Mouse (Mus musculus) telencephalon, adult 2 months (tissue): ENCODE data around the gene Smpd2.

ENCODE experiments used
- DNase-seq: peaks from one replicate; pipeline ENCODE4 v3.0.0-alpha.2; 2011; ENCODE audit warnings: low read depth, low spot score

Smpd2 gene

DNA sequence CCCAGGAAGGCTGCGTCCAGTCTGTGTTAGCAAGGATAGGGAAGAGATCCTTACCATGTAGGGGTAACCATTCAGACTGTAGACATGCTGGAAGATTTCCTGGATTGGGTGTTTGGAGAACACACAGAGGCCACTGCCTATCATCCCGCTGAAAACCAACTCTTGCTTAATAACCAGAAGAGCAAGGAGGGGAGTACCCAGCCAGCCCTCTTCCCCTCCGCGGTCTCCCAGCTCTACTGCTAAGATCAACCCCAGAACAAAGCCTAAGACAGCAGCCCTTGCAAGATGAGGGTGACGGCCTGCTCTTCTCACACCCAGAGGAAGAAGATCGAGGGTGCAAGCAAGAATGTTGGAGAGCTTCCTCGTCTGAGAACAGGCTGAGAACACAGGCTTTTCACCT is 1.3 kb downstream of the Smpd2 start:
- no peak for DNase-seq

DNA sequence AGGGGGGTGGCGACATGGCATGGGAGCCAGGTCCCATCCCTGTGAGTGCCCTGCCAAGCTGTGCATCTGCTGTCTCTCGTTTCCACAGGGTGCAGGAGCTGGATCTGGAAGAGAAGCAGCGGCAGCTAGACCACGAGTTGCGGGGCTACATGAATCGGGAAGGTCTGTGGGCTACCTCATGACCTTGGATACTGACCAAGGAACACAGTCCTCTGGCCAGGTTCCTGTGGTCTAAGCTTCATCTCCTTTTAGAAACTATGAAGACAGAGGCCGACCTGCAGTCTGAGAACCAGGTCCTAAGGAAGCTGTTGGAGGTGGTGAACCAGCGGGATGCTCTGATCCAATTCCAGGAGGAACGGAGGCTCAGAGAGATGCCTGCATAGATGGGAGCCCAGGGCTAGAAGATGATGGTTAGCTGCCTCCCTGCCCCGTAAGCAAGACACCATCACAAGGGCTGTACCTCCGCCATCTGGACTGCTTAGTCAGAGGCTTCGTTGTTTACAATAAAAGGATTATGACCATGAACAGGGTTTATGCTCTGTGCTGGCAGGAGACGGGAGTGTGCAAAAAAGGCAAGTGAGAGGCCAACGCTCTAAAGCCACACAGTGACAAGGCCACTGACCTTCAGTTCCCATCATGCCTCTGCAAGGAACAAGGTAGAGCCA is 3.5 kb downstream of the Smpd2 start:
- DNase-seq = no peak

DNA sequence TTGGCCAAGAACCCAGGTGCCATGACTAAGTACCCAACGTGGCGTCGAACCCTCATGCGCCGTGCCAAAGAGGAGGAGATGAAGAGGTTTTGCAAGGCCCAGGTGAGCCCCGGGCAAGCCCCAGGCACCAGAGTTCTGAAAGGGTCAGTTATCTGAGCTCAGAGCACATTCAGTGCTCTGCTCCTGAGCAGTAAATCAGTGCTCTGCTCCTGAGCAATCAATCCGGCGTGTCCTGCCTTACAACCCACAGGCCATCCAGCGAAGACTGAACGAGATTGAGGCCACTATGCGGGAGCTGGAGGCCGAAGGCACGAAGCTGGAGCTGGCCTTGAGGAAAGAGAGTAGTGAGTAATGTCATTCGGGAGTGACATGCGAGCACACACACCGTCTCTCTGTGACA is 4.4 kb downstream of the Smpd2 start:
- no peak for DNase-seq

DNA sequence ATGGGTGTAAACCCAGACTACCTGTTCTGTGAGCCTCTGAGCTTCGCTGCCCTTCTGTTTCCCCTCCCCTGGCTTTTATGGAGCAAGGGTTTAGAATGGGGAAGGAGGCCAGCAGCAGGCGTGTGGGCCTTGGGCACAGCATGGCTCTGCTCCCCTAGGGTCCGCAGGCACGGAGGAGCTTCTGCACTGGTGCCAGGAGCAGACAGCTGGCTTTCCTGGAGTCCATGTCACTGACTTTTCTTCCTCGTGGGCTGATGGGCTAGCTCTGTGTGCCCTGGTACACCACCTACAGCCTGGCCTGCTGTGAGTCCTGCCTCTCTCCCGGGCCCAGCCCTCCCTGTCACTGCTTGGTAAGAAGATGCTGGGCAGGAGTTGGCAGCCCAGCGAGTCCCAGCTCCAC is 7.7 kb downstream of the Smpd2 start:
- no peak for DNase-seq

DNA sequence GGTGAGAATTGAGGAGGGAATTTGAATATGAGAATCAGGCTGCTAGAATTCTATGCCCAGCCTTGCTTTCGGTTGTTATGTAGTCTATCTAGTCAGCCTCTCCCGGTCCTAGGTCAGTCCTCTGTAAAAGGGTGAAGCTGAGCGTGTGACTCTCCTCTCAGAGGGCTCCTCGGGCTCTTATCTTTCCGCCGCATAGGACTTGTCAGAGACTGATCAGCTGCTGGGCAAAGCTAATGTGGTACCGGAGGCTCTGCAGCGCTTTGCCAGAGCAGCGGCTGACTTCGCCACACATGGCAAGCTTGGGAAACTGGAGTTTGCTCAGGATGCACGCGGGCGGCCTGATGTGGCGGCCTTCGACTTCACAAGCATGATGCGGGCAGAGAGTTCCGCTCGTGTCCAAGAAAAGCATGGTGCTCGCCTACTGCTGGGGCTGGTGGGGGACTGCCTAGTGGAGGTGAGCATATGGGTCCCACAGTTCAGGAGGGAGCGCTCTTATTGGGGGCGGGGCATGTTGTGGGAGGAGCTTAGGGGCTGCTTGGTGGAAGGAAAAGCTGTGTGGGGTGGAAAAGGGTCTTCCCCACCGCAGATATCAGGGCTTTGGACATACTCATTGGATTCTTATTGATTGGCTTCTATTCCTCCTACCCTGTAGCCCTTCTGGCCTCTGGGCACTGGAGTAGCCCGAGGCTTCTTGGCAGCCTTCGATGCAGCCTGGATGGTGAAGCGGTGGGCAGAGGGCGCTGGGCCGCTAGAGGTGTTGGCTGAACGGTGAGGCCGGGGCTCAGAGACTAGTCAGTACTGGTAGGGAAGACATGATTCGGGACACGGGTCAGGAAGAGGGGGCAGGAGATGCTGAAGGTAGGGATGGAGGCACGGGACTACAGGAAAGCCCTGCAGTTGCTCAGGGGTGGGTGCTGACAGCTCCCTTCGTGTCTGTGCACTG is 9.0 kb downstream of the Smpd2 start:
- no peak for DNase-seq

DNA sequence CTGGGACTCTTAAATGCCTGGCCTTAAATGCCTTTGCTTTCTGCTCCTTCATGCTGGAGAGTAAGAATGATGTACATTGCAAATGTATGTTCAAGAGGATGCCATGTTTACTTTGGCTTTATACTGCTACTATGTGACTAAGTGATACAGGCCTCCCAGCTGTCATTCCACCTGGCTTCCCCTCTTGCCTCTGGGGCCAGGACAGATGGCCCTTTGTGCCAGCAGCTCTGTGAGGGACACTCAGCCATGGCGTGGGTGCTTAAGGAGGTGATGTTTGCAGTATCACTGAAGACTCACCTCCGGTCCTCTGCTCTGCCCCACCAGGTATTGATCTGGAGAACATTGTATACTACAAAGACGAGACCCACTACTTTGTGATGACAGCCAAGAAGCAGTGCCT is 10.2 kb downstream of the Smpd2 start:
- no peak for DNase-seq

DNA sequence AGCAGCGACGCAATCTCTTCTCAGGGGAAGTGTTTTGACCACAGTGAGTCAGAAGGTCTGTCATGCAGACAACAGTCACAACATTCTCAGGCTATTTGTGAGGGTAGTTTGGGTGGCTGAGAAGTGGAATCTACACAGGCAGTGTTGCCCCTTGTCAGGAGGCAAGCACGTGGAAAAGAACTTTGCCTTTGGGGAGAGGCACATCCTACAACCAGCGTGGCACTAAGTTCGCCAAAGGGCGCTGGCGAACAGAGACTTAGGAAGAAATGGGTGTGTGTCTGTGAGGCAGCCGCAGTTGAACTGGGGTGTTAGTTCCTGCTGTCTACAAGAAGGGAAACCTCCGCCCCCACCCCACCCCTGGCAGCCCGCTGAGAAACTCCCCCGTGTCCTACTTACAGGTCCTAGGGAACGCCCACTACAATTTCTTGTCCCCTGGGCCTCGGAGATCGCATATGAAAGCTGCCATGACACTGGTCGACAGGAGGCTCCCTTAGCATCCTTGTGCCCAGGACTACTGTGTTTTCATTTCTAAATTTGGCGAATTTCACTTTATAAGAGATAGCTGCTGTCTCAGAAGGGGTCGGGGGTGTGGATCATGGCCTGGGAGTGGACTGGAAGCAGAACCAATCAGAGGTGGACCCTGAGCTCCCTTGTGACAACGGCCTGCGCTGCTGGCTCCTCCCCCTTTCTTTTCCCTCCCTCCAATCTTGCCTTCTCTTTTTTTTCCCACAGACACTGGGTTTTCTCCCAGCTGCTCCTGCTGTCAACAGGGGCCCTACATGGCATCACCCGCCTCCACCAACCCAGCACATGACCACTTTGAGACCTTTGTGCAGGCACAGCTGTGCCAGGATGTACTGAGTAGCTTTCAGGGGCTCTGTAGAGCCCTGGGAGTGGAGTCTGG is 12.6 kb downstream of the Smpd2 start:
- DNase-seq = peak; percentile 23

DNA sequence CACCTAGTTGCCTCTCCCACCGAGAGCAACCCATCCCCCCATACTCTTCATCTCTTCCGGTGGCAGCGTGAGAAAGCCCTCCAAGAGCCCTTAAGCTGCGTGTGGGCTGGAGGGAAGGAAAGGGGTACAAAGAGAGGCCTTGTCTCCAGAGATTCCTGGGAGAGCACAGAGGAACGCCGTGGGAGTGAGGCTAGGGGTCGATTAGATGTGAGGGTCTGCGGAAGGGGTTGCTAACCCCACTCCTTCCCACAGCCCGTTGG is 13.2 kb downstream of the Smpd2 start:
- no peak for DNase-seq

DNA sequence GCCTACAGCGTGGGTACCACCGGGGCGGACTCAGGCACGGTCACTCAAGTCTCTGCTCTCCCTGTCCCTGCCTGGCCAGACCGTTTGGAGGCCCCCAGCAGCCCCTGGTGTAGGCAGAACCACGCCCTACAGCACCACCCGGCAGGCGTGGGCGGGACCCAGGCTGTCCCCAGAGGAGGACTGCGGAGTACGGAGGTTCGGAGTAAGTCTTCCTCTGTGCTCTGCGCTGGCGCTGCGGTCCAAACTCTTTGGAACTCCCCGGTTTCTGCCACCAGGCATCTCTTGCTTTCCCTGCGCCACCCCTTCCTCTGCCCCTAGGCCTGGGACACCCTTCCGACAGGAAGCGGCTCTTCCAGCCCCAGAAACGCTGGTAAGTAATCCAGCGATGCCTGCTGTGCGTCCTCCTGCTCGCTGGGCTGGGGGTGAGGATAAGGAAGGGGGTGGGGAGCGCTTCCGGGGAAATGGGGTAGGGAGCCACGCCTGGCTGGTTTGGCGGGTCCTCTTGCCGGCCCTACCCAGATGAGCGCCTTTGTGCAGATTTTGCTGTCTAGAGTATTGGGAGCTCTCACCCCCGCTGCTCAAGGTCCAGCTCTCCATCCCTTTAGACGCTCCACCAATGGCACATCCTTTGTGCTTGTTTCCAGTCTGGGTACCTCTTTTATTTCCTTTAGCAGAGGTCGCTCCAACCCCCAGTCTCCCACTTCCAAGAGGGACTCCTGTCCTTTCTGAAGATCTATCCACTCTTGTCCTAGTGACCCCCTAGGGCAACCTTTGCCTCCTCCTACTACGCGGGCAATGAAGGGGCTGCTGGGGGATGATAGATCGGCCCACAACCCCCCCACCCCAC is 13.8 kb downstream of the Smpd2 start, which contains the start of gene Mical1:
TSS of gene Mical1 (plus strand) at position 144 of the 847 bp plus-strand sequence.
- DNase-seq = no peak

DNA sequence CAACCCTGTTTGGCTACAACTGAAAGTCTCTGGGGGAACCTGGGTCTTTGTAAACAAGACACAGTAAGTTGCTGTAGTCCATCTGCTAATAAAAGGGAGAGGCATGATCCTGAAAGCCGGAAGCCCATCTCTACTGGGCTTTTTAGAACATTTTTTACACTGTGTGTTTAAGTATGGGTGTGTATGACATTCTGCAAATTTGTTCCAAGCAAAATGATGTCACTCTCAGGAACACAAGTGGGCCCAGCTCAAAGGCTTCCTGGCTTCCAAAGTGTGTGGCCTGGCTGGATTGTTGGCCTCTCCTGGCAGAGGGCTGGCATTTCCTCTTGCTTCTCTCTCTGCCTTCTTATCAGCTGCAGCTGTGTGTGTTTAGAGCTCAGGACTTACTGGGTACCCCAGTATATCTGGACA is 15.2 kb downstream of the Smpd2 start:
- DNase-seq = no peak

DNA sequence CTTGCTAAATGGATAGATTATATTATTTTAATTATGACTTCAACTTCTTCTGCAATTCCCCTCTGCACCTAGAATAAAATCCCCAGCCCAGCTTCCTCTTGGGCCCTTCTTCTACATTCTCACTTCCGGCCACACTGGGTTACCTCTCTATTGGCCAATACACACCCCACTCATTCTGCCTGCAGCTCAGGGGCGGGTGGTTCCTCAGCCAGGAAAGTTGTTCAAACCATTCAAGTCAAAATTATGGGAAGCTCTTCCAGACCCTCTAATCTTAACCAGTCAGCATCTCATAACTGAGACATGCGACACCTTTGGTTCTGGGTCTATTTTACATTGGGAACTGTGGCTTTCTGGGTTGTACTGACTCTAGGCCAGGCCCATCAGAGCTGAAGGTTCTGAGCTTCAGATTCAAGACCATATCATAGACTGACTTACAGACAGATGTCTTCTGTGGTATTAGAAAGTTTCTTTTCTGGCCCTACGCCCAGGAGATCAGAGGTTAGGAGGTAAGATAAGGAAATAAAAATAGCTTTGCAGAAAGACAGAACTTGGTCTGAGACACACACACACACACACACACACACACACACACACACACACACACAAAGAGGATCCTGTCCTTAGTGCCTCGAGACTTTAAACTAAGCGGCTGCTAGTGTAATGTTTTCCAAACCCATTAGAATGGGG is 16.2 kb downstream of the Smpd2 start:
- no peak for DNase-seq

DNA sequence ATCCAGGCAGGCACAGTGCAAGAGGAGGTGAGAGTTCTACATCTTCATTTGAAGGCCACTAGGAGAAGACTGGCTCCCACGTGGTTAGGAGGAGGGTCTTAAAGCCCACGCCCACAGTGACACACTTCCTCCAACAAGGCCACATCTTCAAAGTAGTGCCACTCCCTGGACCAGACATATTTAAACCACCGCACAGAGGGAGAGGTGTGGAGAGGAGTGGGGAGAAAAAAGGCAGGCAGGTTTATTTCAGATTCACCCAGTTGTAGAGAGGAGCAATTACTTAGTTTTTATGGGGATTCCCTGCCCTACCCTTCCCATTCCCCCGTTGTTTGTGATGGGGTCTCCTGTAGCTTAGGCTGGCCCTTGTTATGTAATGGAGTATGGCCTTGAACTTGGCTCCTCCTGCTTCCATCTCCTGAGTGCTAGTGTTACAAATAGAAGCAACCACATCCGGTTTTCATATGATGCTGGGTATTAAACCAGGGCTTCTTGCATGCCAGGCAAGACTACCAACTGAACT is 17.1 kb downstream of the Smpd2 start:
- DNase-seq = no peak

DNA sequence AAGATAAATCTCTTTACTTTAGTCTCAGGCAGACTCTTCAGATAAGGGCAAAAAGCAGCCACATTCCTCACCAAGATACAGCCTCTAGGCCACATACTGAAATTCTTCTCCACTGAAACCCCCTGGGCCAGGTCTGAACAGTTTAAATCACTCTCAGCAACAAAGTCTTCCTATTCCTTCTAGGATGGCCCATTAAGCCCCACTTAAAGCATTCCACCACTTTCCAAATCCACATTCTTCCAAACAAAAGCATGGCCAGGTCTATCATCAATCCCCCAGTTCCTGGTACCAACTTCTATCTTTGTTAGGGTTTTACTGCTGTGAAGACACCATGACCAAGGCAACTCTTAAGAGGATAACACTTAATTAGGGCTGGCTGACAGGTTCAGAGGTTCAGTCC is 17.6 kb downstream of the Smpd2 start:
- DNase-seq = no peak

DNA sequence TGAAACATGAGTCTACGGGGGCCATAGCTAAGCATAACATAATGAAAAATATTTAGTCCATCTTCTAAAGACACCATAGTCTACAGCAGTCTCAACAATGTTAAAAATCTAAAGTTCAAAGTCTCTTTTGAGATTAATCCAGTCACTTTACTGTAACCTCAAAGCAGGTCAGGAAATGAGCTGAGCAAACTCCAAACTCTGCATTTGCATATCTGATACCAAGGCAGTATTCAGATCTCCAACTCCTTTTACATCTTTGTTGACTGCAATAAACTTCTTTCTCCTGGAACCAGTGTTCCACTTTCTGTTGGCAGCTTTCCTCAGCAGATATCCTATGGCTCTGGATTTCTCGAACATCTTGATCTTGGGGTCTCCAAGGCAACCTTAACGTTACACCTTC is 19.5 kb downstream of the Smpd2 start:
- DNase-seq = no peak

DNA sequence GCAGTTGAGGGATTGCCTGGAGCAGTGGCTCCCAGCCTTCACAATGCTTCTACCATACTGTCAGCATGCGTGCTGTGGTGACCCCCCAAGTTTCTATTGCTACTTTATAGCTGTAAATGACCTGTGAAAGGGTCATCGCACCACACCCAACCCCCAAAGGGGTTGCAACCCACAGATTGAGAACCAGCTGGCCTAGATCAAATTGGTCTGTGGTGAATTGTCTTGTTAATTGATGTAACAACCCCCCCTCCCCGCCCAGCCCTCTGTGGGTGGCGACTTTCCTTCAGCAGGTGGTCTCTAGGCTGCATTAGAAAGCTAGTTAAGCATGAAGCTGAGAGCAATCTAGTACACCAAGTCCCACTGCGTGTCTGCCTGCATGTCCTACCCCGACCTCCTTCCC is 22.8 kb downstream of the Smpd2 start:
- no peak for DNase-seq

DNA sequence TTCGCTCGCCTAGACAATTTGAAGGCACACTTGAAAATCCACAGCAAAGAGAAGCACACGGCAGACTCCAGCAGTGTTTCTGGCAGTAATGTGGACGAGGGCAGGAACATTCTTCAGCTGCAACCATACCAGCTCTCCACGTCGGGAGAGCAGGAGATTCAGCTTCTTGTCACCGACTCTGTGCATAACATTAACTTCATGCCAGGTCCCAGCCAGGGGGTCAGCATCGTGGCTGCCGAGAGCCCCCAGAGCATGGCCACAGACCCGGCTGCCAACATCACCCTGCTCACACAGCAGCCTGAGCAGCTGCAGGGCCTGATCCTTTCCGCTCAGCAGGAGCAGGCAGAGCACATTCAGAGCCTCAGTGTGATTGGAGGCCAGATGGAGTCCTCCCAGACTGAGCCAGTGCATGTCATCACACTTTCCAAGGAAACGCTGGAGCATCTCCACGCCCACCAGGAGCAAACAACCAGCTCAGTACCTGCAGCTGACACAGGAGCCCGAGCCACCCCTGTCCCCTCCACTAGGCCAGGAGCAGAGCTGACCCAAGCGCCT is 25.7 kb downstream of the Smpd2 start:
- DNase-seq = no peak

DNA sequence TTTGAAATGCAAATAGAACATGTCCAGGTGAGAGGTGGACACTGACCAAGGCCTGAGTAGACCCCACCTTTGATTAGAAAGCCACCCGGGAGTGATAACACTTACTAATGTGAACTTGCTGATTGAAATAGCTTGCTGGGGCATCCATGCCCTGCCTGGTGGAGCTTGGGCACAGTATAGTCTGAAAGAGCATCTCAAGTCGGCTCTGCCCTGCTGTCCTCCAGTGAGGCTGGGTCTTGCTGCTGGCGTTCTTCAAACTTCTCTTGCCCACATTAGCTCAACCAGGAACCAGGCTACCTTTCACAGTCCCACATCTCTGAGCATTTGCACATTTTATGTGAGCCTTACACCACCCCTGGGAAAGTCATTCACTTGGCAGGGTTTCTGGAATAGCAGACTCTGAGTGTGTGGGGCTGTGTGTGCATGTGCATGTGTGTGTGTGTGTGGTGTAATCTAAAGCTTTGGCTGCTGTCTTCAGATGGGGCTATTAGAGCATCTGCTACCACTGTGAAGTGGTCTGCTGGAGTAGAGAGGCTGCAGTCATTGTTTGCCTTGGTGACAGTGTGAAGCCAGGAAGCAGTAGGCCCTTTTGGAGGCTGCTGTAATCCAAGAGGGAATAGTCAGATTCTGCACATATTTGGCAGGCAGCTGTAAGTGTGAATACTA is 29.0 kb downstream of the Smpd2 start:
- no peak for DNase-seq

DNA sequence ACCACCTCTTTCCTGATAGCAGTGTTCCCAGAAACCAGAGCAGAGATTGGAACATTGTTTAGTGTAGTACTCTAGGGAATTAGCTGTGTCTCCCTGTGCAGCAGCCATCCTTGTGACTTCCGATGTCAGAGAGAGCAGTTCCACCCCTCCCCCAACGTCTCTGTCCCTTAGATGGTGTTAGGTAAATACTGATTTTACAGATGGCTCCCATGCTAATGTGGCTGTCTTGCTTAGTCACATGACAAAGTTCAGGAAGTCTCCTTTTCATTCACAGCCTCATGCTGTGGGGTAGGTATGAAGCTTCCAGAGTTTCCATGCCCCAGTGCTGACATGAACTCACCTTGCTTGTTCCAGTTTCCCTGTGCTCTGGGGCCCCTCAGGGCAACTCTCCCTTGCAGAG is 29.7 kb downstream of the Smpd2 start:
- no peak for DNase-seq

DNA sequence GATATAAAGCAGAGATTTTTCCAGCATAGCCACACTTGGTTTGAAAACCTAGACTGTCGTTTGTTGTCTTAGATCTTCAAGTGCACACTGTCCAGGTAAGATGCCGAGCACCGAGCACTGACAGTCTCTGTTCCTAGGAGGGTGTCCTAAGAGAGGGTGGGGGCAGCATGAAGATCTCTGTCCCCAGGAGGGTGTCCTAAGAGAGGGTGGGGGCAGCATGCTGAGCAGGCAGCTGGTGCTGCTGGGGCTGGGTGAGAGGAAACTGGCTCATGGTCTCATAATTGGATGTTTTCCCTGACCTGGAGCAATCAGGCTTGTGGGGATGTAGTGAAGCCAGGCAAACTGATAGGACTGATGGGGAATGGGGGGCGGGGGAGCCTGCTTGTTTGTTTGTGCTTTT is 30.2 kb downstream of the Smpd2 start:
- DNase-seq = no peak

DNA sequence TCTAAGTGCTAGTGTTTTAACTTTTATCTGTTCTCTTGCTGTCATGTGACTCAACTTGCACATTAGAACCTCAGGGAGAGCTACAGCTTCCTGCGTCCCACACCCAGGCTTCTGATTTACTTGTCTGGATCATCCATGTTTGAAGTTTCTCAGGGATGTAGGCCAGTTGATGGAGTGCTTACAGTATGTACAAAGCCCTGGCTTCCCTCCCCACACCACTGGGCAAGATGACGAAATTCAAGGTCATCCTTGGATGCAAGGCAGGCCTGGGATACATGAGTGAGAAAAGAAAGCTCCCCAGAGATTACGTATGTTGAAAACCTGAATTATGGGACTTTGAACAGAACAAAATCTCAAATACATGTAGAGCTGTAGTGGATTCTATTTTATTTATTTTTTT is 37.4 kb downstream of the Smpd2 start:
- no peak for DNase-seq
